Mouse (Mus musculus) megakaryocyte-erythroid progenitor cell, adult 5 weeks (primary cell): ENCODE data around the gene Dhdh. TPM values are rescaled to one million over a fixed set of nuclear protein-coding genes. Genes with fewer than 3 reads are reported as not detected.

Experiments used
- polyA plus RNA-seq: library from polyadenylated mRNA; stranded (reverse); fragments of >175 nt; gene quantifications from 2 replicates; pipeline ENCODE4 v1.2.3, GENCODE M21; 2012

Dhdh gene
- 4.6 TPM in 2 replicates for polyA plus RNA-seq

DNA sequence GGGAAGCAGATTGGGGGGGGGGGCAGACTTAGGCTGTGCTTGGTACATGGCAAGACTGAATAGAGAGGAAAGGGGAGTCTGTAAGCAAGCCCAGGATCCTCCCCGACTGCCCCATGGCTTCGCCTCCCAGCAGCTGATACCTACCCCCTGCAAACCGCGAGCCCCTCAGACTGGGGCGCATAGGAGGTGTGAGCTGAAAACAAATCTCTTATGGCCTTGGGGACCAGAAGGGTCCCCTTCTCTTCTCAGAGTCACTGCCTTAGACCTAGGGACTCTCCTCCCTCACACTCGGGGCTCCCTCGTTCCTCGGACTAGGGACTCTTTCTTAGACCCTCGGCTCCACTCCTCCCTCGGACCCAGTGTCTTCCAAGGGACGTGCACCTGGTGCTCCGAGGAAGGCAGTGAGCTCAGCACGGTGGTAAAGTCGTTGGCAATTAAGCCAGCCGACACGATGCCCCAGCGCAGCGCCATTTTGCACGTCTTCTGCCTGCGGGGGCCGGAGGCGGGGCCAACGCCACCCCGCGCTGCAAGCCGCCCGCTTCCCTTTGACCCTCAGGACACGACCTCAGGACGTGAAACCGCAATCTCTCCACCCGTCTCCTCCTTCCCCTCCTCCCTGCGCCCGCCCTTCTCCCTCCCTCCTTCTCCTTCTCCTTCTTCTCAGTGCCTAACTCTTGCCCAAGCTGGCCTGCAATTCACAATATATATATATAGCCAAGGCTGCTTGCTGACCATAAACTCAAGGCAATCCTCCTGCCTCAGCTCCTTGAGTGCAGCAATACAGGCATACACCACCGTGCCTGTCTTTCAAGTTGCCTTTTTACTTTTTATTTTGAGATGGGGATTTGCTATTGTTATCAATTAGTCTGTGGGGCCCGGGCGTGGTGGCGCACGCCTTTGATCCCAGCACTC lies at the start of gene Dhdh:
TSS of gene Dhdh (minus strand) at position 513 of the 912 bp plus-strand sequence.

DNA sequence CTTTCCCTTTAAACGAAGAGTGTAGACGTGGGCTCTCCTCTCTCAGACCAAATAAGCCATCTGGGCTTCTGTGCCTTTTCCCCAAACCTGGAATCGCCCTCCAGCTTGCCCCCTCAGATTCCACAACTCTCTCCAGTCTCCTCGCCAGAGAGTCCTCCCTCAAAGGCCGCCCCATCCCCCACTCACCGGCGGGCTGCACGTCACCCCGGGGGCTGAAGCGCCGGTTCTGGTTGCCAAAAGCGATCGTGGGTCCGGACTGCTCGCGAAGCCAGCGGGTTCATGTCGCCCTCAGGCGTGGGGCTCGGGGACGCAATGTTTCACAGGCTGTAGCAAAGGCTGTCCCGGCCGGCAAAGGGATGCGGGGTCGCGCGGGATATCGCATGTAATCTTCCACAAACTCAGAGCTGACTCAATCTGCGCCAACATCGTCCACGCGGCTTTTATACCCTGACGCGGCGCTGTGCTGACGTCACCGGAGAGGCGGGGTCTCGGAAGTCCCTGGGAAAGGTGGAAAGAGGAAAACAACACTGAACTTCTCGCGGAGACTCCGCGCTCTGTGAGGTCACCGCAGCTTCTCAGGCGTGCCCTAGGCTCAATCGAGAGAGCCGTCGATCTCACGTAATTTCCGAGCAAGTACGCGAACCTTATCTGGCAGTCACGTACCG lies 37.3 kb upstream of the Dhdh start, which contains the start of the genes Ppp1r15a and Plekha4:
TSS of gene Ppp1r15a (minus strand) at position 460 of the 665 bp plus-strand sequence.
TSS of gene Plekha4 (plus strand) at position 522 of the 665 bp plus-strand sequence.

DNA sequence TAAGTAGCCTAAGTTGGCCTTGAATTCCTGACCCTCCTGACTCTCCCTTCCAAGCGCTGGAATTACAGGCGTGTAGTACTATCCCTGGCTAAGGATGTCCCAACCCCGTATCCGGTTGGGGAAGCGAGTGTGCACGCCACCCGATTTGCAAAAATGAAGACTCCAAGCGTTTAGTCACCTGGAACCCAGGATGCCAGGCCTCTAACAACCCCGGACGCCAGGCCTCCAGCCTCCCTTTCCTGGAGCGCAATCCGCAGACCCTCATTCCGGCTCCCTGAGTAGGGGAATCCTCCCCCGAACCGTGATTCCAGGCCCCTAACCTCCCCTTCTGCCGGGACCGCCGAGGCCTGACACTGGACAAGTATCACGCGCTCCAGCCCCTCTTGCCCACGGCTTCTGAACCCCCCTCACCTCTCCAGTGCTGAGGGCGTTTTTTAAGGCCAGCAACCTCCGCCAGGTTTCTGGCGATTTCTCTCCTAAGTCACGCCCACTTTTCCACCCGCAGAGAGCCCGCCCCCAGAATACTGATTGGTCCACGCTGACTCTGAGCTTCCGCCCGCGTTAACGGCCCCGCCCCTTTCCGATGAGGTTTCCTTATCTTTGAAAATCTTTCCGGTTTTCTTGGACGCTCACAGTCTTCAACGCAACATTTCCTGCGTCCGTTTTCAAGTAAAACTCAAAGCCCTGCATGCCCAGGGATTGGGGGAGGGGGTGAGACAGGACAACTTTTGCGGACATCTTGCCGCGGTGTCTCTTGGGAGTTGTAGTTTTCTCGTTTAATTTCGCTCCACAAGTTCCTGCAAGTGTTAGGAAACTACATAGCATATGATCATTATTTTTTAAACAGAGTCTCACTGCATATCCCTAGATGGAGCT lies 21.5 kb upstream of the Dhdh start, which contains the start of gene Nucb1:
TSS of gene Nucb1 (minus strand) at position 495 of the 876 bp plus-strand sequence.

DNA sequence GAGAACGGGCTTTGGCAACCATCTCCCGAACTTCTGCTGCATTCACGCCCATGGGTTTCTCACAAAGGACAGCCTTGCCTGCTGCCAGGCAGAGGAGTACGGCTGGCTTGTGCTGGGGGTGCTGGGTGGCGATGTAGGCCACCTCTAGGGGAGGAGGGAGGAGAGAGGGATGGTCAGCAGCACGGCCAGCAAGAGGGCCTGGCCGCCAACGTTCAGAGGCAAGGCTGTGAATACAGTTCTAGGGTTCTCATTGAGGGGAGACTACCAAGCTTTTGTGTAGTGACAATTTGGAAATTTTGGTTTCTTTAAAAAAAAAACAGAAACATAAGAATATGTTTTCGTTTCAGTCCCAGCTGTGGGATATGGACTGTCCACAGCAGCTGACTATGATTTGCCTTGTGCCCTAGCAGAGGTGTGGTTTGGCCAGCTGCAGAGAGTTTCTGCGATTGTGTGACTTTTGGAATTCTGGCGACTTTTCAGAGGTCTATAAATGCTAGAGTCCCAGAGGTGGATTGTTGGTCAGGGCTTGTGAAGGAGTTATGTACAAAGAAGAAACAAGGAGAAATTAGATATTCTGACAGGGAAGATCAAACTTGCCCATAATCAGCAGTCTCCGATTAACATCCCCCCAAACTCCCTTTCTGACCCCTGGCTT lies 1.7 kb downstream of the Dhdh start, which contains the start of gene Gm45808:
TSS of gene Gm45808 (minus strand) at position 51 of the 655 bp plus-strand sequence.

DNA sequence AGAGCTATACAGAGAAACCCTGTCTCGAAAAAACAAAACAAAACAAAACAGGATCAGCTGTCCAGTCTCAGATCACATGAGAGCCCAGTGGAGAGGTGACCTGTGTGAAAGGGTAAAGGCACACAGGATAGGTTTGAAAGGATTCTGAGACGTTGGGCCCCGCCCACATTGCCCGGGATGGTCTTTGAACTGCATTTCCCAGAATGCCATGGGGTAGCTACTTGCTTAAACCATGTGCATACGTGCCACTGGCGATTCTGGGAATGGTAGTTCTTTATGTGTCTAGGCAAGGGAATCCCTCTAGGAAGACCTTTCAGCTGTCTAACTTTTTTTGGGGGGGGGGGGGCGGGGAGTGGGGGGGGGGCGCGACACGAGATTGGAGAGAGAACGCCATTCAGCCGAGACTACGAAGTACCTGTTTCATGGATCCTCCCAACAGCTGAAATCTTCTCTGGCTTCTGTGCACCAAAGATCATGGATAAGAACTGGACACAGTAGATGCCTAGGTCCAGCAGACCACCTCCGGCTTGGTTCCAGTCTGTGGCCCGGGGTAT lies 7.2 kb downstream of the Dhdh start, which contains the start of gene Tulp2:
TSS of gene Tulp2 (plus strand) at position 504 of the 554 bp plus-strand sequence.

DNA sequence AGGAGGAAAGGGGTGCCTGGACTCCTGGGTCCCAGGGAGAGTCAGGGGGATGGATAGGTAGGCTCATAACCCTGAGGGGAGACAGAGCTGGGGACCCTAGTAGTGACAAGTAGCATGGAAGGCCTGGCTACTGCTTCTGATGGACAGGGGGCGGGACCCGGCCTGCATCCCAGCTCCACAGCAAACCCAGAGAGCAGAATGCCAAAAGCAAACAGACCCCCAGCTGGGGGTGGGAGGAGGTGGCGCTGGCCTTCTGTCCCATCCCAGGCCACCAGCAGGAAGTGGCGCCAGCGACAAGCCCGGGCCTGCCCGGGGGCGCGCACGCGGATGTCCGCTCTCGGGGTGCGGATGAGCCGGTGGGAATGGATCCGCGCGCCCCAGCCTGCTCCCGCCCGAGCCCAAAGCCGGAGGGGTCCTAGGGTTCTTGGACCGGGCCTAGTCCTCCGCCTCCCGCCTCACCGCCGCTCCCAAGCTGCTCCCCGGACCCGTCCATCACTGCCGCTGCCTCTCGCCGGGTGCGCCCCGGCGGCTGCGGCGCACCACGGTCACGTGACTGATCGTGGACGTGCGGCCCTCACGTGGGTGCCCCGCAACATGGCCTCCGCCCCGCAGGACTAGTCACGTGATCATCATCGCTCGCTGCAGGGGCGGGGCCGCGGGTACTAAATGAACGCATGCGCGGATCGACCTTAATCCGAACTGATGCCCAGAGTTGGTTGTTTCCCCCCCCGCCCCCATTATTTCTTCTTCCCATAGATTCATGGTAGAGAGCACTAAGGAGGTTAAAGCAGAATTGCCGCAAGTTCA lies 22.1 kb downstream of the Dhdh start, which contains the start of gene Bax:
TSS of gene Bax (minus strand) at position 616 of the 807 bp plus-strand sequence.

DNA sequence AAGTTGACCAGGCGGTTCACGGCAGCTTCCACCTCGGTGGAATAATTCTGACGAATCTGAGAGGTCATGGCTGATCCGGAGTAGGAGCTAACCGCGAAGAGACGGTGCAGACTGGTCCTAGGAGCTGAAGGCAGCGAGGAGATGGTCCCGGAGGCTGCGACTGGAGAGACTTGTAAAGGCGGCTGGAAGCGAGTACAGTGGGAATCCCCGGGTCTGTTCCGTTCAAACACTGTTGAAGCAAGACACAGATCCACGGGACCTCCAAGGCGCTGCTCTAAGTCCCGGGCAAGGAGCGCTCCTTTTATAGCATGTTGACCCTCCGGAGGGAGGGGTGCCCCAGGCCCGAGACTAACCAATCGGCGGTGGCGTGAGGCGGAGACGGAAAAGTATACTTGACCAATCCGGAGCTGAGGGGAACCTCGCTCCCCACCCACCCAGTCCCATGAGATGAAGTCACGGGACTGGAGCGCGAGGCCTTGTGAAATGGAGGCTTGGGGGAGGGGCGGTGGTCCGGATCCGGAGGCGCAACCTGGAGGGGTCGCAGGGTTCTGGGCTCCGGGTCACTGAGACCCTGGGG lies 29.0 kb downstream of the Dhdh start, which contains the start of gene Ftl1:
TSS of gene Ftl1 (minus strand) at position 321 of the 577 bp plus-strand sequence.

DNA sequence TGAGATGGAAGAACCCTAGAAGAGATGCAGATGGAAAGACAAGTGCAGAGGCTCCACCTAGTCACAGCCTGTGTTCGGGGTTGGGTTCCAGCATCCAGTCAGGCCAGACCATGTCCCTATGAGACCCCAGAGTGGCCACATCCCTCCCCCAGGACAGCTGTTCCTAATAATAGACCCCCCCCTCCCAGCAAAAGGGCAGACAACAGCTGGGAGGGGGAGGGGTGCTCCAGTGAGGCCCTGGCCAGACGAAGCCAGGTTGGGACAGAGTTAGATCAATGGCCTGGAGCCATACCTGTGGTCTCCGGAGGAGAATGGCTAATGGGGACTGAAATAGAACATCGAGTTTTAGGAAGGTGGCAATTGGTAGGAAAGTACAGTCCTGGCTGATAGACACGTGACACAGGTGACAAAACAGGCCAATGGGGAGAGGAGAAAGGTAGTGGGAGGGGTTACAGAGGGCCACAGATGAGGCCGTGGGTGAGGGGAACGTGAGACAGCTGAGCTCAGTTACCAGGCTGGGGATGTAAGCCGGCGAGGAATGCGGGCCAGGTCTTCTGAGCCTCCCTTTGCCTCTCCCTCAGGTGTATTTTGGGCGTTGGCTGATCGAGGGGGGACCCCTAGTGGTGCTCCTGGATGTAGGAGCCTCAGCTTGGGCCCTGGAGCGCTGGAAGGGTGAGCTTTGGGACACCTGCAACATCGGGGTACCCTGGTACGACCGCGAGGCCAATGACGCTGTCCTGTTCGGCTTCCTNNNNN lies 50.9 kb downstream of the Dhdh start, which contains the start of gene Ruvbl2:
TSS of gene Ruvbl2 (minus strand) at position 576 of the 756 bp plus-strand sequence.

DNA sequence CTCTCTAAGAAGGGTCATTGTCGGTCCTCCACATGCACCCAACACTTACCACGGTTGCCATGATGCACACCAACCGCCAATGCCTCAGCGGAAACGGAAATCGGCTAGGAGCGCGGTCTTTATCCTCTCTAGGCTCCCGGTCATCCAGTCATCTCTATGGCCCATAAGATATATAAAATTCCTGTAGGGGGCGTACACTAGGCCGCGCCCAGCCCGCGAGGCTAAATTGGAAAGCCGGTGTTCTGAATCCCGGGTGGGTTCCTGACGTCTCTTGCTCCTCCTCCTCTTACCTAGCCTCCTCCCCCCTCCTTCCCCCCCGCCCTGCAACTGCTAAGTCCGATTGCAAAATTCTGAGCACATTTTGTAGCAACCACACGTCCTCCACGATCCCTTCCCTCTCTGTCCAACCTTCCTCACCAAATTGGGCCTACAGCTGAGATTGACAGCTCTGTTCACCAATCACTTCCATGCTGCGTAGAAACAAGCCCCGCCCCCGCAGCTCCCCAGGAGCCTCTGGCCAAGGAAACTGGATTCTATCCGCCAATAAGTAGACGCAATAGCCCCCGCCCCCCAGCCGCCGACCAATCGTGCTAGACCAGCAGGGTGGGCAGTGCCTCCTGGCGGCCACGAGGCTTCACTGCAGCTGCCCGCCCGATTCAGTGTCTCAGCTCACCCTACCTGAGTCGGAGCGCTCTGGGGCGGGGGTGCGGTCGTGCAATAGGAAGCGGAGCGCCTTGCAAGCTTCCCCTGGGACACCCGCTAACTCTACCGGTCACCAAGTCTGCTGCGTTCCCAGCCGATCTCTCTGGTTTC lies 54.2 kb downstream of the Dhdh start, which contains the start of gene Gys1:
TSS of gene Gys1 (plus strand) at position 642 of the 813 bp plus-strand sequence.

Other genes starting within 250 kb of the Dhdh start
- 173 and 185 TPM in 2 replicates for gene Cd37, start 249.7 kb downstream of the Dhdh start, polyA plus RNA-seq
- gene Slc6a16, start 247.7 kb downstream of the Dhdh start, polyA plus RNA-seq: not detected in 2 replicates
- gene Slc6a21, start 211.3 kb downstream of the Dhdh start, polyA plus RNA-seq: 0.09 TPM in 1 of 2 replicates, not detected in the other
- gene Trpm4, start 155.0 kb downstream of the Dhdh start, polyA plus RNA-seq: 3.3 and 5.4 TPM in 2 replicates
- not detected in 2 replicates for gene Hrc, start 153.5 kb downstream of the Dhdh start, polyA plus RNA-seq
- 0.56 TPM in 2 replicates for gene Ppfia3, start 121.8 kb downstream of the Dhdh start, polyA plus RNA-seq
- gene Lin7b, start 118.2 kb downstream of the Dhdh start, polyA plus RNA-seq: 2.3 and 2.6 TPM in 2 replicates
- gene Snrnp70, start 93.1 kb downstream of the Dhdh start, polyA plus RNA-seq: 920 and 1,244 TPM in 2 replicates
- gene Kcna7, start 83.2 kb downstream of the Dhdh start, polyA plus RNA-seq: 0.04 and 0.28 TPM in 2 replicates
- gene Ntf5, start 75.1 kb downstream of the Dhdh start, polyA plus RNA-seq: 0.04 TPM in 1 of 2 replicates, not detected in the other
- gene Lhb, start 68.0 kb downstream of the Dhdh start, polyA plus RNA-seq: 0.11 TPM in 1 of 2 replicates, not detected in the other
- gene Gys1, start 54.0 kb downstream of the Dhdh start, polyA plus RNA-seq: 28.3 and 36.5 TPM in 2 replicates
- gene Ruvbl2, start 50.7 kb downstream of the Dhdh start, polyA plus RNA-seq: 407 and 425 TPM in 2 replicates
- gene Ftl1, start 28.9 kb downstream of the Dhdh start, polyA plus RNA-seq: 3,550 and 4,748 TPM in 2 replicates
- 188 and 194 TPM in 2 replicates for gene Bax, start 21.9 kb downstream of the Dhdh start, polyA plus RNA-seq
- gene Tulp2, start 6.9 kb downstream of the Dhdh start, polyA plus RNA-seq: 0.05 TPM in 1 of 2 replicates, not detected in the other
- not detected in 2 replicates for gene Gm45808, start 2.0 kb downstream of the Dhdh start, polyA plus RNA-seq
- 728 and 929 TPM in 2 replicates for gene Nucb1, start 21.6 kb upstream of the Dhdh start, polyA plus RNA-seq
- 397 and 438 TPM in 2 replicates for gene Ppp1r15a, start 37.5 kb upstream of the Dhdh start, polyA plus RNA-seq
- 0.93 and 1.1 TPM in 2 replicates for gene Plekha4, start 37.5 kb upstream of the Dhdh start, polyA plus RNA-seq
- gene Hsd17b14, start 66.1 kb upstream of the Dhdh start, polyA plus RNA-seq: 2.8 and 3.1 TPM in 2 replicates
- 58.9 and 61.2 TPM in 2 replicates for gene Bcat2, start 81.3 kb upstream of the Dhdh start, polyA plus RNA-seq
- not detected in 2 replicates for gene Fgf21, start 126.7 kb upstream of the Dhdh start, polyA plus RNA-seq
- not detected in 2 replicates for gene Fut1, start 128.5 kb upstream of the Dhdh start, polyA plus RNA-seq
- 0.14 and 0.18 TPM in 2 replicates for gene Izumo1, start 133.0 kb upstream of the Dhdh start, polyA plus RNA-seq
- gene Rasip1, start 138.7 kb upstream of the Dhdh start, polyA plus RNA-seq: 0.60 and 0.75 TPM in 2 replicates
- 0.30 TPM in 1 of 2 replicates, not detected in the other for gene Mamstr, start 151.2 kb upstream of the Dhdh start, polyA plus RNA-seq
- 0.10 TPM in 1 of 2 replicates, not detected in the other for gene Fut2, start 177.6 kb upstream of the Dhdh start, polyA plus RNA-seq
- 0.04 TPM in 1 of 2 replicates, not detected in the other for gene Ntn5, start 195.2 kb upstream of the Dhdh start, polyA plus RNA-seq
- 0.04 TPM in 1 of 2 replicates, not detected in the other for gene Sec1, start 205.6 kb upstream of the Dhdh start, polyA plus RNA-seq
- gene Car11, start 211.0 kb upstream of the Dhdh start, polyA plus RNA-seq: 0.31 TPM in 1 of 2 replicates, not detected in the other
- gene Dbp, start 216.3 kb upstream of the Dhdh start, polyA plus RNA-seq: 13.7 and 15.4 TPM in 2 replicates
- 13,154 and 13,434 TPM in 2 replicates for gene Rpl18, start 226.7 kb upstream of the Dhdh start, polyA plus RNA-seq
- gene Sphk2, start 229.2 kb upstream of the Dhdh start, polyA plus RNA-seq: 95.0 and 123 TPM in 2 replicates
- gene Fam83e, start 232.4 kb upstream of the Dhdh start, polyA plus RNA-seq: 1.4 and 2.6 TPM in 2 replicates
- not detected in 2 replicates for gene Spaca4, start 237.0 kb upstream of the Dhdh start, polyA plus RNA-seq